Mouse (Mus musculus) MEL (cell line): Measurements from ENCODE around the gene Ly6g6c. TPM values are rescaled to one million over a fixed set of nuclear protein-coding genes. Genes with fewer than 3 reads are reported as not detected.

ENCODE experiments used
- DNase-seq: peaks from one replicate; pipeline ENCODE4 v3.0.0; 2011; ENCODE audit warnings: low read depth, low spot score
- H3K27ac ChIP-seq: 2 replicates; pipeline ENCODE4 v1.5.1; 2012; ENCODE audit warnings: low read depth, mild to moderate bottlenecking, control low read depth, low read length, moderate library complexity; ENCODE audit not compliant: control insufficient read depth
- H3K27me3 ChIP-seq, 2 experiments: fragments of 150-350 bp in 1 of 2; sonication (generic) in 1 of 2; 2 replicates each; pipeline ENCODE4 v1.6.1; 2012; ENCODE audit warnings: low read length in 2 of 2, mild to moderate bottlenecking in 2 of 2, improper control_type of control experiment in 1 of 2, moderate library complexity in 1 of 2; ENCODE audit not compliant: insufficient read depth in 2 of 2, control insufficient read depth in 1 of 2
- H3K36me3 ChIP-seq, 2 experiments: 2 replicates each; pipeline ENCODE4 v1.6.1; 2012 to 2014; ENCODE audit warnings: low read length in 2 of 2, improper control_type of control experiment in 1 of 2, inconsistent platforms in 1 of 2, mild to moderate bottlenecking in 1 of 2; ENCODE audit not compliant: insufficient read depth in 2 of 2, control insufficient read depth in 1 of 2
- H3K4me1 ChIP-seq, 2 experiments: fragments of 150-350 bp in 1 of 2; sonication (generic) in 1 of 2; 2 replicates each; pipeline ENCODE4 v1.6.1; 2012; ENCODE audit warnings: low read length in 2 of 2, improper control_type of control experiment in 1 of 2, mild to moderate bottlenecking in 1 of 2; ENCODE audit not compliant: insufficient read depth in 2 of 2, control insufficient read depth in 1 of 2
- H3K4me3 ChIP-seq, 2 experiments: fragments of 150-350 bp in 1 of 2; sonication (generic) in 1 of 2; 2 replicates each; pipeline ENCODE4 v1.5.1; 2012; ENCODE audit warnings: low read depth in 2 of 2, low read length in 2 of 2, mild to moderate bottlenecking in 2 of 2, moderate library complexity in 2 of 2, control low read depth in 1 of 2, improper control_type of control experiment in 1 of 2; ENCODE audit not compliant: control insufficient read depth in 1 of 2, insufficient read depth in 1 of 2
- H3K79me2 ChIP-seq: 2 replicates; pipeline ENCODE4 v1.6.1; 2012; ENCODE audit warnings: mild to moderate bottlenecking, low read length, moderate library complexity; ENCODE audit not compliant: control insufficient read depth, poor library complexity, insufficient read depth
- H3K9ac ChIP-seq: 2 replicates; pipeline ENCODE4 v1.6.1; 2012; ENCODE audit warnings: low read depth, mild to moderate bottlenecking, control low read depth, low read length, moderate library complexity; ENCODE audit not compliant: control insufficient read depth, poor library complexity, severe bottlenecking
- H3K9me3 ChIP-seq: fragments of 150-350 bp; sonication (generic); replicated peaks from 2 replicates; pipeline ENCODE4 v1.6.1; 2012; ENCODE audit warnings: mild to moderate bottlenecking, low read length, improper control_type of control experiment, moderate library complexity; ENCODE audit not compliant: insufficient read depth
- BHLHE40 ChIP-seq: IDR thresholded peaks from 2 replicates; pipeline ENCODE4 v1.6.1; 2012; ENCODE audit warnings: low read depth, mild to moderate bottlenecking, inconsistent platforms, low read length, improper control_type of control experiment, borderline replicate concordance
- CHD1 ChIP-seq: IDR thresholded peaks from 2 replicates; pipeline ENCODE4 v1.6.1; 2012; ENCODE audit warnings: low read depth, mild to moderate bottlenecking, inconsistent platforms, low read length, improper control_type of control experiment
- CTCF ChIP-seq, 3 experiments: IDR thresholded peaks in 2 of 3; conservative IDR thresholded peaks in 1 of 3; 2 replicates each; pipeline ENCODE4 v1.5.1; 2011 to 2012; ENCODE audit warnings: low read length in 3 of 3, low read depth in 2 of 3, mild to moderate bottlenecking in 2 of 3, improper control_type of control experiment in 1 of 3, inconsistent platforms in 1 of 3, mixed read lengths in 1 of 3, moderate library complexity in 1 of 3; ENCODE audit not compliant: control insufficient read depth in 1 of 3, insufficient read depth in 1 of 3, poor library complexity in 1 of 3, severe bottlenecking in 1 of 3
- ELF1 ChIP-seq: IDR thresholded peaks from 2 replicates; pipeline ENCODE4 v1.6.1; 2014; ENCODE audit warnings: low read depth, mild to moderate bottlenecking, inconsistent platforms, low read length, improper control_type of control experiment, moderate library complexity
- GABPA ChIP-seq: IDR thresholded peaks from 2 replicates; pipeline ENCODE4 v1.6.1; 2012; ENCODE audit warnings: low read depth, mild to moderate bottlenecking, inconsistent platforms, low read length, improper control_type of control experiment, moderate library complexity
- GATA1 ChIP-seq: IDR thresholded peaks from 2 replicates; pipeline ENCODE4 v1.6.1; 2011; ENCODE audit warnings: low read depth, low read length, improper control_type of control experiment
- HCFC1 ChIP-seq: IDR thresholded peaks from 2 replicates; pipeline ENCODE4 v1.6.1; 2012; ENCODE audit warnings: low read depth, mild to moderate bottlenecking, inconsistent platforms, low read length, improper control_type of control experiment, moderate library complexity
- JUND ChIP-seq: IDR thresholded peaks from 2 replicates; pipeline ENCODE4 v1.6.1; 2011; ENCODE audit warnings: low read depth, mild to moderate bottlenecking, improper control_type of control experiment, low read length
- MAX ChIP-seq: IDR thresholded peaks from 2 replicates; pipeline ENCODE4 v1.6.1; 2011; ENCODE audit warnings: low read length, improper control_type of control experiment
- MAZ ChIP-seq: IDR thresholded peaks from 2 replicates; pipeline ENCODE4 v1.6.1; 2012; ENCODE audit warnings: low read depth, mild to moderate bottlenecking, inconsistent platforms, low read length, improper control_type of control experiment
- MEF2A ChIP-seq: IDR thresholded peaks from 2 replicates; pipeline ENCODE4 v1.6.1; 2014; ENCODE audit warnings: low read depth, mild to moderate bottlenecking, inconsistent platforms, low read length, improper control_type of control experiment; ENCODE audit not compliant: poor library complexity, insufficient replicate concordance, severe bottlenecking; ENCODE audit errors: extremely low read depth
- MXI1 ChIP-seq: IDR thresholded peaks from 2 replicates; pipeline ENCODE4 v1.6.1; 2011; ENCODE audit warnings: mild to moderate bottlenecking, low read depth, low read length, improper control_type of control experiment
- MYB ChIP-seq: IDR thresholded peaks from 2 replicates; pipeline ENCODE4 v1.6.1; 2011; ENCODE audit warnings: mild to moderate bottlenecking, low read depth, low read length, improper control_type of control experiment
- MYC ChIP-seq: IDR thresholded peaks from 2 replicates; pipeline ENCODE4 v1.6.1; 2011; ENCODE audit warnings: low read depth, mild to moderate bottlenecking, low read length, improper control_type of control experiment, moderate library complexity
- NELFE ChIP-seq: IDR thresholded peaks from 2 replicates; pipeline ENCODE4 v1.6.1; 2011; ENCODE audit warnings: low read depth, low read length, improper control_type of control experiment
- POLR2AphosphoS2 ChIP-seq: IDR thresholded peaks from 2 replicates; pipeline ENCODE4 v1.6.1; 2011; ENCODE audit warnings: low read length, improper control_type of control experiment
- RCOR1 ChIP-seq: IDR thresholded peaks from 2 replicates; pipeline ENCODE4 v1.6.1; 2012; ENCODE audit warnings: low read depth, mild to moderate bottlenecking, inconsistent platforms, low read length, improper control_type of control experiment
- SIN3A ChIP-seq: IDR thresholded peaks from 2 replicates; pipeline ENCODE4 v1.6.1; 2012; ENCODE audit warnings: low read length, improper control_type of control experiment, inconsistent platforms
- SMC3 ChIP-seq: IDR thresholded peaks from 2 replicates; pipeline ENCODE4 v1.6.1; 2011; ENCODE audit warnings: low read depth, low read length, improper control_type of control experiment
- TAL1 ChIP-seq: IDR thresholded peaks from 2 replicates; pipeline ENCODE4 v1.6.1; 2012; ENCODE audit warnings: mild to moderate bottlenecking, inconsistent platforms, low read length, moderate library complexity, mixed read lengths
- USF1 ChIP-seq: IDR thresholded peaks from 2 replicates; pipeline ENCODE4 v1.6.1; 2014; ENCODE audit warnings: low read depth, mild to moderate bottlenecking, inconsistent platforms, low read length, improper control_type of control experiment, moderate library complexity
- USF2 ChIP-seq, 2 experiments: IDR thresholded peaks; 2 replicates each; pipeline ENCODE4 v1.6.1; 2011 to 2012; ENCODE audit warnings: improper control_type of control experiment in 2 of 2, low read length in 2 of 2, borderline replicate concordance in 1 of 2, inconsistent platforms in 1 of 2, low read depth in 1 of 2, mild to moderate bottlenecking in 1 of 2; ENCODE audit not compliant: insufficient read depth in 1 of 2
- ZMIZ1 ChIP-seq: IDR thresholded peaks from 2 replicates; pipeline ENCODE4 v1.6.1; 2012; ENCODE audit warnings: low read depth, mild to moderate bottlenecking, inconsistent platforms, low read length, improper control_type of control experiment, moderate library complexity
- ZNF384 ChIP-seq: IDR thresholded peaks from 2 replicates; pipeline ENCODE4 v1.6.1; 2012; ENCODE audit warnings: low read depth, mild to moderate bottlenecking, inconsistent platforms, low read length, improper control_type of control experiment
- polyA plus RNA-seq, 2 experiments: library from polyadenylated mRNA; stranded (reverse) in 1 of 2; unstranded in 1 of 2; fragments of >175 nt in 1 of 2; fragments of >200 nt in 1 of 2; gene quantifications; 2 replicates each; pipeline versions ENCODE4 v1.2.1 to v1.2.4; 2012; ENCODE audit warnings: low replicate concordance in 2 of 2, low read depth in 1 of 2; ENCODE audit not compliant: insufficient read length in 2 of 2, insufficient read depth in 1 of 2, missing spikeins in 1 of 2
- total RNA-seq: library from RNA; depleted of rRNA; stranded (reverse); fragments of 300-350 nt; gene quantifications from 2 replicates; pipeline ENCODE4 v1.2.3, GENCODE M21; 2012

Ly6g6c gene
- total and polyA plus RNA-seq, 3 experiments = 0.24 TPM; not detected in 2

DNA sequence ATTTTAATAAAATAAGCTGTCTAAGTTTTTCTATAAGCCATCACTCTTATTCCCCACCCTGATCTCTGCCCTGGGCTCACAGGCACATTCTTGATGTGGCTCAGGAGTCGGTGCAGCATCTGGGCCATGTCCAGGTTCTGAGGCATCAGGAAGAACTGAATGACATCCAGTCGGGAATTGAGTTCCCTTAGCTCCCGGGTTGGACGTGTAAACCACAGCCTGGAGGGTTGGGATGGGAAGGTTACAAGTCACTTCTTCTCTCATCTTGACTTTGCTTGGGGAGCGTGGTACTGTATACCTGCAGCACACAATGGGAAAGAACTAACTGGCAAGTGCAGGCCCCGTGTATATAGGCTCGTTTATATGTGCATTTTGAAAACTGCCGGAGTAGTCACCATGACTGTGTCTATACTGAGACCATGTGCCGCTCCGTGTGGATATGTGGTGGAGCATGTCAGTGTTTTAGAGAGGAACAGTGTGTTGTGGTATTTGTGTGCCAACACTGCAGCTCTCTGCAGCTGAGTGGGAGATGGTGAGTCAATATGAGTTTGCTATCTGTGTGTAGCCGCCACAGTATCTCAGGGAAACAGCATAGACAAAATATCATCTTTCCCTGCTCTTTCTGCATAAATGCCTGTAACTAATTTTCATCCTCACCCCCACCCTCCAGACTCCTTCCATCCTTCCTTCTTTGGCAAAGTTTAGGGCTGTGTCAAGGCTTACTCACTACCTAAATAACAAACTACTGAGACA is 25.9 kb upstream of the Ly6g6c start (continued):
- no peak for TF ChIP-seq ZMIZ1
- no peak for TF ChIP-seq GABPA
- TF ChIP-seq ZNF384 = no peak
- no peak for TF ChIP-seq POLR2AphosphoS2
- TF ChIP-seq MYB = no peak
- no peak for TF ChIP-seq USF1

DNA sequence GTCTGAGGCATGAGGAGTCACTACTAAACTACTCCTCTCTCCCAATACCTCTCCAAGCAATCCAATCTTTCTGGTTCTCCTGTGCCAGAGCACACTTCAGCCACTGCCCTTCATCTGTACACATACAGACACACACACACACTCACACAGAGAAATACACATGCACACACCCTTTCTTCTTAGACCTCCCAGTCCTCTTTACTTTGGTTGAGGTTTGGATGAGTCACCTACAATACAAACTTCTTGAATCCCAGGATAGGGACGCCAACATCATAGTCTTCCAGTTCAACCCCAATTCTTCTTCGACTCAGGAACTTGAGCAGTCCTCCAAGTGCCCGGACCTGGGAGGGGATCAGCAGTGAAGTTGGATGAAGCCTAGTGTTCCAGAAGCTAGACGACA is 21.4 kb upstream of the Ly6g6c start:
- Histone ChIP-seq H3K27ac (peak overlapping the region; percentile 15; the same call in 1 of the 2 replicates), H3K9ac (no peak overlapping the region), H3K9me3 (no peaks in the 10 kb centered on the region), H3K4me1 (peaks cover 7 to 49% of the 10 kb centered on the region in 2 experiments), H3K79me2 (peaks cover 2% of the 10 kb centered on the region; the same call in 1 of the 2 replicates), H3K27me3 (no peaks in the 10 kb centered on the region), H3K36me3 (peaks cover 0 to 34% of the 10 kb centered on the region in 2 experiments; a peak in 2 of 4 replicates), H3K4me3 (no peak overlapping the region)
- TF ChIP-seq CTCF (IDR thresholded peaks at IDR 0.05 in 2 of 3, conservative IDR thresholded peaks at IDR 0.05 in 1 of 3; ENCODE audit: control insufficient read depth in 1 of 3, insufficient read depth in 1 of 3, low read depth in 2 of 3, low read length in 3 of 3, poor library complexity in 1 of 3, severe bottlenecking in 1 of 3) = no peak
- no peak for TF ChIP-seq ELF1
- no peak for TF ChIP-seq SMC3
- DNase-seq = no peak

DNA sequence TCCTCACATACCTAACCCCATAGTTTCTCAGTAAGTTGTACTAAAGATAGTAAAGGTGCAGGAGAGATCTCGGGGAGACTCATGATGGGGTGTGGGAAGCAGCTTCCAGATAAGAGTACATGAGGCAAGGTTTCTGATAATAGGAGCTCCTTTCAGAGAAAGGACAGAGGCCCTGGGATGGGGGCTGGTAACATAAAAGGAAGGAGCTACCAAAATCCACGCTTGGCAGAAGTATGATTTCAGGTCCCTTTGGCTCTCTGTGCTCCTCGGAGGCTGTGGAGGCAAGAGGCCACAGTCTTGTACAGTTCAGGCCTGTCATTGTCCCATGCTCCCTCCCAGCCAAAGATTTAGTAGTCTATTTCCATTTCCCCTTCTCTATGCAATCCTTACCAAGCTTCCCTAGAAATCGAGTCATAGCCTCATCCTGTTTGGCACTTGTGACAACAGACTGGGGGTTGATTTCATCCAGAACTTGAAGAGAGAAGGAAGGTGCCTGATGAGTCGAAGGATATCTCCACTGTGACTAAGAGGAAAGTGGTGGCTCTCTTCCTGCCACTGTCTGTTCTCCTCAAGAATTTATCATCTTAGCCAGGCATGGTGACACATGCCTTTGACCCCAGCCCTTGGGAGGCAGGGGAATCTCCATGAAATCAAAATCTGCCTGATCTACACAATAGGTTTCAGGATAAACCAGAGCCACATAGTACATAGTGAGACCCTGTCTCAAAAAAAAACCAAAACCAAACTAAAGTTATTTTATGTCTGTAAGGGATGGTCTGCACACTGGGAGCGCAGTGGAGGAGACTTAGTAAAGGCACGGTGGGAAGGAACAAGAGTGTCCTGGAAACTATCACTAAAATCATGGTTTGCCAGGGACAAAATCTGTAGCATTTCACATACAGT is 20.0 kb upstream of the Ly6g6c start:
- Histone ChIP-seq H3K4me3 (peak overlapping the region; percentile 47 to 53; a peak in 3 of 4 replicates), H3K27ac (peak overlapping the region; percentile 91), H3K9me3 (no peaks in the 10 kb centered on the region), H3K4me1 (peaks cover 7 to 41% of the 10 kb centered on the region in 2 experiments), H3K79me2 (peaks cover 7% of the 10 kb centered on the region), H3K9ac (peak overlapping the region; percentile 85), H3K27me3 (no peaks in the 10 kb centered on the region), H3K36me3 (peaks cover 0 to 30% of the 10 kb centered on the region in 2 experiments; a peak in 2 of 4 replicates)
- DNase-seq = peak; percentile 77
- peak; percentile 22; the same call in 1 of the 2 replicates for TF ChIP-seq USF1
- TF ChIP-seq CHD1 = 0 out of 2 replicates have a peak, but pooled peaks have one; percentile 56
- 0 out of 2 replicates have a peak, but pooled peaks have one; percentile 6 for TF ChIP-seq JUND
- peak; percentile 37; the same call in 1 of the 2 replicates for TF ChIP-seq NELFE
- TF ChIP-seq MYB = no peak
- peak; percentile 87 for TF ChIP-seq RCOR1
- 0 out of 2 replicates have a peak, but pooled peaks have one; percentile 20 for TF ChIP-seq MAZ
- peak; percentile 93 for TF ChIP-seq GATA1
- peak; percentile 83 for TF ChIP-seq MYC
- no peak for TF ChIP-seq POLR2AphosphoS2
- TF ChIP-seq MEF2A = no peak
- TF ChIP-seq MAX = peak; percentile 64; the same call in 1 of the 2 replicates
- peak; percentile 77 for TF ChIP-seq ZNF384
- TF ChIP-seq BHLHE40 = peak; percentile 53; the same call in 1 of the 2 replicates
- peak; percentile 82 for TF ChIP-seq SIN3A
- peak; percentile 58 for TF ChIP-seq TAL1
- TF ChIP-seq HCFC1 = 0 out of 2 replicates have a peak, but pooled peaks have one; percentile 27
- TF ChIP-seq USF2 (IDR thresholded peaks at IDR 0.05; ENCODE audit: borderline replicate concordance in 1 of 2, insufficient read depth in 1 of 2, low read depth in 1 of 2, low read length in 2 of 2) = no peak
- peak; percentile 43; the same call in 1 of the 2 replicates for TF ChIP-seq MXI1
